Mouse (Mus musculus) Patski (cell line): ENCODE results near the gene Thoc2. TPM values are rescaled to one million over a fixed set of nuclear protein-coding genes. Genes with fewer than 3 reads are reported as not detected.
A peak's percentile ranks its signal among the peaks of the same experiment; 100 is the strongest.
"Not testable (repeated sequence)": the region's sequence is repeated elsewhere in the genome, so short reads cannot be mapped to it uniquely, and the experiment has no call there.

Source experiments
- ATAC-seq: fragments of 100-300 bp; one replicate; pipeline ENCODE4 v1.8.0; 2021
- CTCF ChIA-PET: fragments of 350-600 bp; sonication (Branson Sonifier 250); formaldehyde crosslinking; loops from one replicate; lab custom pipeline; 2022; ENCODE audit warnings: inconsistent platforms; lab: Charles Lee
- POLR2A ChIA-PET: fragments of 350-600 bp; sonication (Branson Sonifier 250); formaldehyde crosslinking; loops from one replicate; lab custom pipeline; 2022; ENCODE audit warnings: antibody characterized with exemption, inconsistent platforms; lab: Charles Lee
- DNase-seq: peaks from one replicate; pipeline ENCODE4 v3.0.0-alpha.2; 2011; ENCODE audit warnings: low read depth, low spot score
- H3K27me3 ChIP-seq: fragments of 371-371 bp; one replicate; pipeline ENCODE4 v1.5.1; 2021
- CTCF ChIP-seq: fragments of 100-300 bp; IDR thresholded peaks from one replicate; pipeline ENCODE4 v1.5.1; 2021
- in situ Hi-C: fragments of 300-500 bp; cut with MboI; formaldehyde crosslinking; loops from 3 replicates; pipeline ENCODE4 v1.11.1; 2018; ENCODE audit warnings: low pct_unique_long_range_greater_than_20kb, mixed read lengths
- polyA plus RNA-seq: library from polyadenylated mRNA; unstranded; gene quantifications from one replicate; pipeline ENCODE4 v1.2.3, GENCODE M21; 2021

Gene Thoc2
- 47.4 TPM for polyA plus RNA-seq

- POLR2A ChIA-PET = interaction anchor here (0.6 to 0.7 kb wide), 2 partner anchors 309 to 314 kb away, joined by 3 read pairs; no protein-coding TSS in a partner anchor
- CTCF ChIA-PET = interaction anchor here (0.7 kb wide), 1 partner anchor 201 kb away, joined by 3 read pairs; no protein-coding TSS in a partner anchor
- TF ChIP-seq CTCF = no peak
- ATAC-seq (no peak), DNase-seq (no peak)
- in situ Hi-C loops = no loop called here
- peaks cover 12% of the 10 kb centered on the region for H3K27me3 ChIP-seq
Measured at GRCm38 (mm10) chrX:41920574-41920973, at the start of gene Thoc2. Thoc2 (minus strand) TSS chrX:41920674.

GRCm38 (mm10) chrX:41970096-41970495, 49.6 kb upstream of the Thoc2 start:
- CTCF ChIA-PET = no interaction called here

GRCm38 (mm10) chrX:41969341-41969740, 48.9 kb upstream of the Thoc2 start:
- ChIA-PET CTCF (no interaction called here), POLR2A (no interaction called here)
- no peak for TF ChIP-seq CTCF
- no peak for ATAC-seq
- in situ Hi-C loops = no loop called here
- peaks cover 22% of the 10 kb centered on the region for H3K27me3 ChIP-seq
- no peak for DNase-seq

More at GRCm38 (mm10) chrX:41970096-41970495, 49.6 kb upstream of the Thoc2 start:
- H3K27me3 ChIP-seq = peaks cover 23% of the 10 kb centered on the region
- ATAC-seq (no peak), DNase-seq (no peak)
- TF ChIP-seq CTCF = no peak
- POLR2A ChIA-PET = no interaction called here
- in situ Hi-C loops = no loop called here

- ATAC-seq (no peak), DNase-seq (no peak)
- TF ChIP-seq CTCF = peak; percentile 65
- POLR2A ChIA-PET = no interaction called here
- H3K27me3 ChIP-seq = no peaks in the 10 kb centered on the region
- CTCF ChIA-PET = no interaction called here
- in situ Hi-C loops = loop anchor here (10.0 kb wide), 1 partner anchor 202 kb away; no protein-coding TSS in a partner anchor
Measured at GRCm38 (mm10) chrX:41957161-41957560, 36.7 kb upstream of the Thoc2 start.

GRCm38 (mm10) chrX:41941840-41942239, 21.4 kb upstream of the Thoc2 start:
- DNase-seq (no peak), ATAC-seq (no peak)
- in situ Hi-C loops = no loop called here
- CTCF ChIA-PET = no interaction called here
- TF ChIP-seq CTCF = no peak
- POLR2A ChIA-PET = no interaction called here
- peaks cover under 1% of the 10 kb centered on the region for H3K27me3 ChIP-seq

- in situ Hi-C loops, POLR2A ChIA-PET, CTCF ChIA-PET, ATAC-seq, H3K27me3 ChIP-seq, DNase-seq: not testable (repeated sequence)
Measured at GRCm38 (mm10) chrX:41931821-41932220, 11.3 kb upstream of the Thoc2 start.

- ATAC-seq = peak; percentile 80
- CTCF ChIA-PET = no interaction called here
- in situ Hi-C loops = no loop called here
Measured at GRCm38 (mm10) chrX:41924708-41925107, 4.2 kb upstream of the Thoc2 start.

GRCm38 (mm10) chrX:41912061-41912401, 8.4 kb downstream of the Thoc2 start:
- ATAC-seq (no peak), DNase-seq (no peak)
- in situ Hi-C loops = no loop called here
- ChIA-PET CTCF (no interaction called here), POLR2A (no interaction called here)
- no peak for TF ChIP-seq CTCF
- H3K27me3 ChIP-seq = peaks cover 3% of the 10 kb centered on the region

More at GRCm38 (mm10) chrX:41924708-41925107, 4.2 kb upstream of the Thoc2 start:
- TF ChIP-seq CTCF = no peak
- DNase-seq = no peak
- POLR2A ChIA-PET = no interaction called here
- H3K27me3 ChIP-seq = peaks cover 15% of the 10 kb centered on the region

- TF ChIP-seq CTCF = no peak
Measured at GRCm38 (mm10) chrX:41911390-41912060, 8.9 kb downstream of the Thoc2 start.

GRCm38 (mm10) chrX:41910981-41911380, 9.5 kb downstream of the Thoc2 start:
- ATAC-seq = peak; percentile 25
- no peak for TF ChIP-seq CTCF
- peaks cover 8% of the 10 kb centered on the region for H3K27me3 ChIP-seq
- ChIA-PET POLR2A (interaction anchor here (0.9 kb wide), 1 partner anchor 10 kb away, joined by 3 read pairs; no protein-coding TSS in a partner anchor), CTCF (interaction anchor here (0.9 to 1.1 kb wide), 2 partner anchors 9 to 39 kb away, joined by 3 to 4 read pairs; no protein-coding TSS in a partner anchor)
- in situ Hi-C loops = no loop called here
- no peak for DNase-seq

More at GRCm38 (mm10) chrX:41911390-41912060, 8.9 kb downstream of the Thoc2 start:
- peaks cover 6% of the 10 kb centered on the region for H3K27me3 ChIP-seq
- ChIA-PET CTCF (no interaction called here), POLR2A (interaction anchor here (0.9 kb wide), 1 partner anchor 11 kb away, joined by 3 read pairs; no protein-coding TSS in a partner anchor)
- in situ Hi-C loops = no loop called here
- ATAC-seq (peak; percentile 80), DNase-seq (no peak)

GRCm38 (mm10) chrX:41910471-41910870, 10.0 kb downstream of the Thoc2 start:
- ChIA-PET POLR2A (interaction anchor here (0.9 kb wide), 1 partner anchor 10 kb away, joined by 3 read pairs; no protein-coding TSS in a partner anchor), CTCF (interaction anchor here (0.9 to 1.1 kb wide), 2 partner anchors 8 to 39 kb away, joined by 3 to 4 read pairs; no protein-coding TSS in a partner anchor)
- in situ Hi-C loops = no loop called here
- H3K27me3 ChIP-seq = peaks cover 13% of the 10 kb centered on the region
- no peak for TF ChIP-seq CTCF
- DNase-seq (no peak), ATAC-seq (no peak)
